Mouse (Mus musculus): ENCODE measurements around the gene Dkkl1.
A peak's percentile ranks its signal among the peaks of the same experiment; 100 is the strongest.

DNA sequence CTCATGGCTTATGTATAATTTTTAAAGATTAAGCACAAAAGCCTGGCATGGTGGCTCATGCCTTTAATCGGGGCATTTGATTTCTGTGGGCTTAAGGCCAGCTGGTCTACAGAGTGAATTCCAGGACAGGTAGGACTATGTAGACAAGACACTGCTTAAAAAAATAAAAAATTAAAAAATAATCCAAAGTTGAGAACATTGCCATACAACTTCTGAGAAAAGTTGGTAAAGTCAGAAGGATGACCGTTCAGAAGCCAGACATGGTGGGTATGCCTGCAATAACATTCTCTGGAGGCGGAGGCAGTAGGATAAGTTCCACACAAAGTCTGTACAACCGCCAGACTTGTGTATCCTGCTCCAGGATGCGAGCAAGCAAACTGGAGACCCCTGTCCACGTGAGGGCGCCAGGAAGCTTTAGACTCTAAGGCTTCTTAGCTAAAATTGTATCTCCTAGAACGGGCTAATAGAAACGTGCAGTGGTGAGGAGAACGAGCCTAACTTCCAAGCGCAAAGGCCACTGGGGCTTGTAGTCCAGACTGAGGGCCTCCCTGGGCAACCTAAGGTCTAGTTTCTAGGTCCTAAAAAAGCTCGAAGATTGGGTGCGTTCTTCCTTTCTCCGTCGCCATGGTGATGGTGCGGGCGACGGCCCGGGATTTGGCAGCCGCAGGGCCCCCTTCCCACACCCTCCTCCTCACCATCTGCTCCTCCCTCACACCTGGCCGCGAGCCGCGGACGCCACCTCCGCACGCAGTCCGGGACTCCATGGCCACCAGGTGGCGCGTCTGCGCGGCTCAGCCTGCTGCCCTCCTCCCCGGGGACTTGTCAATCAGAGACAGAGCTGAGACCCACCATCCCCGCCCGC is 50.1 kb downstream of the Dkkl1 start:
- TF ChIP-seq MYB (IDR thresholded peaks at IDR 0.05; ENCODE audit: low read depth, low read length) (no peak), MAX (IDR thresholded peaks at IDR 0.05; ENCODE audit: low read length) (peak; percentile 69; the same call in 1 of the 2 replicates), SIN3A (IDR thresholded peaks at IDR 0.05; ENCODE audit: low read length) (peak; percentile 86), EP300 (IDR thresholded peaks at IDR 0.05; ENCODE audit: low read depth in 1 of 2, low read length in 2 of 2) (no peak; a peak in 1 of 4 replicates)
